Mouse (Mus musculus): ENCODE results near the gene Rbpj.

DNA sequence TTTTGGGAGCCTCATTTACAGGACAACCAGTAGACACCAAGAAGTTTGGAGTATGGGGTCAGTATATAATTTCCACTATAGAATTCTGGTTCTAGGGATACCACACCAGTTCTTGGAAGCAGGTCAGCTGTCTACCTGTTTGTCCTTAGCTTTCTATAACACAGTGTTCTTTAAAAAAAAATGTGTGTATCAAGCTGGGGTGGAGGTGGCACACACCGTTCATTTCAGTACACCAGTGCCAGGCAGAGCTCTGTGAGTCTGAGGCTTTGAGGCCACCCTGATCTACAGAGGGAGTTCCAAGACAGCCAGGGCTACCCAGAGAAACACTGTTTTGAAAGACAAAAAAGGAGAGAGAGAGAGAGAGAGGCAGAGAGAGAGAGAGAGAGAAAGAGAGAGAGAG lies 87.3 kb downstream of the Rbpj start:
- TF ChIP-seq FLI1 (IDR thresholded peaks at IDR 0.05; ENCODE audit: low read length): no peak
- no peak for TF ChIP-seq GATA1 (IDR thresholded peaks at IDR 0.05; ENCODE audit: borderline replicate concordance, low read length)

Measured in megakaryocyte, embryonic 14.5 days (primary cell).